Mouse (Mus musculus) embryonic facial prominence, embryonic 11.5 days (tissue): ENCODE measurements around the gene Fgd2. TPM values are rescaled to one million over a fixed set of nuclear protein-coding genes. Genes with fewer than 3 reads are reported as not detected.
A peak's percentile ranks its signal among the peaks of the same experiment; 100 is the strongest.

Experiments
- ATAC-seq: fragments of 200-750 bp; cut with Nextera tagmentation; replicated peaks from 2 replicates; pipeline ENCODE4 v1.8.0; 2017; ENCODE audit warnings: low read depth; ENCODE audit not compliant: insufficient number of reproducible peaks, low FRiP score, low TSS enrichment
- DNase-seq: peaks from one replicate; pipeline ENCODE4 v3.0.0-alpha.2; 2015; ENCODE audit warnings: low spot score
- H3K27ac ChIP-seq: fragments of 300-500 bp; sonication (generic); replicated peaks from 2 replicates; pipeline ENCODE4 v1.5.1; 2014; ENCODE audit warnings: mild to moderate bottlenecking, low read depth, low read length, control low read depth
- H3K27me3 ChIP-seq: fragments of 300-500 bp; sonication (generic); 2 replicates; pipeline ENCODE4 v1.6.1; 2014; ENCODE audit warnings: mild to moderate bottlenecking, low read length, moderate library complexity, mixed read lengths; ENCODE audit not compliant: control insufficient read depth, insufficient read depth
- H3K36me3 ChIP-seq: fragments of 300-500 bp; sonication (generic); replicated peaks from 2 replicates; pipeline ENCODE4 v1.6.1; 2014; ENCODE audit warnings: low read depth, mild to moderate bottlenecking, low read length, moderate library complexity, mixed read lengths; ENCODE audit not compliant: control insufficient read depth, insufficient read depth
- H3K4me1 ChIP-seq: fragments of 300-500 bp; sonication (generic); 2 replicates; pipeline ENCODE4 v1.6.1; 2014; ENCODE audit warnings: low read length, mixed read lengths; ENCODE audit not compliant: control insufficient read depth, insufficient read depth
- H3K4me2 ChIP-seq: fragments of 300-500 bp; sonication (generic); 2 replicates; pipeline ENCODE4 v1.6.1; 2014; ENCODE audit warnings: low read depth, mild to moderate bottlenecking, control low read depth, low read length, moderate library complexity
- H3K4me3 ChIP-seq: fragments of 300-500 bp; sonication (generic); 2 replicates; pipeline ENCODE4 v1.5.1; 2014; ENCODE audit warnings: low read depth, low read length, control low read depth
- H3K9ac ChIP-seq: fragments of 300-500 bp; sonication (generic); replicated peaks from 2 replicates; pipeline ENCODE4 v1.6.1; 2014; ENCODE audit warnings: mild to moderate bottlenecking, control low read depth, low read length
- H3K9me3 ChIP-seq: fragments of 300-500 bp; sonication (generic); replicated peaks from 2 replicates; pipeline ENCODE4 v1.6.1; 2016; ENCODE audit warnings: mild to moderate bottlenecking, low read length, inconsistent platforms, mixed read lengths; ENCODE audit not compliant: control insufficient read depth
- whole genome bisulfite sequencing: fragments of 180-500 bp; shearing (Covaris S2); extraction: QIAGEN DNeasy Blood & Tissue Kit; methylation state at CpG from one replicate; pipeline ENCODE4 v1.1.7; 2014; 5-methylcytosine and 5-hydroxymethylcytosine counted together
- polyA plus RNA-seq: library from polyadenylated mRNA; unstranded; fragments of >200 nt; fragmentation: Nextera tagmentation; extraction: Ambion mirVana; gene quantifications from 2 replicates; pipeline ENCODE4 v1.2.1, GENCODE M21; 2014

Gene Fgd2
- polyA plus RNA-seq, 1 experiment from 2014 or later: 7.0 TPM

- no peaks in the 10 kb centered on the region for H3K9me3 ChIP-seq
- WGBS: 31% methylated on average over 14 of the region's 14 CpGs
- no peak overlapping the region for H3K4me2 ChIP-seq
- no peak for ATAC-seq
- H3K4me1 ChIP-seq: peaks cover 12% of the 10 kb centered on the region
- no peaks in the 10 kb centered on the region for H3K36me3 ChIP-seq
- H3K9ac ChIP-seq: no peak overlapping the region; the same call in 1 of the 2 replicates
- no peak overlapping the region for H3K27ac ChIP-seq
- DNase-seq: peak; percentile 24
- no peak overlapping the region for H3K4me3 ChIP-seq
- no peaks in the 10 kb centered on the region for H3K27me3 ChIP-seq
These were observed 38.7 kb downstream of the Fgd2 start for GRCm38 (mm10) chr17:29399241-29399910.

GRCm38 (mm10) chr17:29400044-29400443 lies 39.3 kb downstream of the Fgd2 start:
- Histone ChIP-seq H3K9ac (no peak overlapping the region), H3K27ac (no peak overlapping the region), H3K27me3 (no peaks in the 10 kb centered on the region), H3K9me3 (no peaks in the 10 kb centered on the region), H3K4me1 (peaks cover 12% of the 10 kb centered on the region), H3K4me2 (no peak overlapping the region), H3K4me3 (no peak overlapping the region), H3K36me3 (no peaks in the 10 kb centered on the region)
- DNase-seq (no peak), ATAC-seq (no peak)
- 60% methylated on average over 5 of the region's 5 CpGs for WGBS

- peaks cover 12% of the 10 kb centered on the region for H3K4me1 ChIP-seq
- WGBS: 67% methylated on average over 15 of the region's 15 CpGs
- H3K4me3 ChIP-seq: no peak overlapping the region
- no peak for ATAC-seq
- no peak overlapping the region for H3K27ac ChIP-seq
- H3K9ac ChIP-seq: no peak overlapping the region
- H3K9me3 ChIP-seq: no peaks in the 10 kb centered on the region
- no peak for DNase-seq
- no peaks in the 10 kb centered on the region for H3K36me3 ChIP-seq
- H3K4me2 ChIP-seq: no peak overlapping the region
- H3K27me3 ChIP-seq: no peaks in the 10 kb centered on the region
These were observed 41.1 kb downstream of the Fgd2 start for GRCm38 (mm10) chr17:29401741-29402268.

GRCm38 (mm10) chr17:29403179-29403578 lies 42.5 kb downstream of the Fgd2 start:
- H3K4me1 ChIP-seq: peaks cover 8% of the 10 kb centered on the region
- no peak overlapping the region for H3K4me3 ChIP-seq
- H3K9me3 ChIP-seq: no peaks in the 10 kb centered on the region
- ATAC-seq (no peak), DNase-seq (no peak)
- H3K27ac ChIP-seq: no peak overlapping the region
- H3K4me2 ChIP-seq: no peak overlapping the region
- no peaks in the 10 kb centered on the region for H3K36me3 ChIP-seq
- 68% methylated on average over 1 of the region's 1 CpGs for WGBS
- H3K9ac ChIP-seq: no peak overlapping the region
- no peaks in the 10 kb centered on the region for H3K27me3 ChIP-seq

- Histone ChIP-seq H3K27me3 (no peaks in the 10 kb centered on the region), H3K4me1 (no peaks in the 10 kb centered on the region; the same call in 1 of the 2 replicates), H3K4me3 (no peak overlapping the region), H3K4me2 (no peak overlapping the region), H3K9me3 (no peaks in the 10 kb centered on the region), H3K27ac (no peak overlapping the region), H3K9ac (no peak overlapping the region), H3K36me3 (no peaks in the 10 kb centered on the region)
- no peak for ATAC-seq
- 45% methylated on average over 13 of the region's 13 CpGs for WGBS
- DNase-seq: no peak
These were observed 44.8 kb downstream of the Fgd2 start for GRCm38 (mm10) chr17:29405501-29405900.

- DNase-seq (peak; percentile 74), ATAC-seq (no peak)
- no peak overlapping the region; the same call in 1 of the 2 replicates for H3K27ac ChIP-seq
- no peaks in the 10 kb centered on the region for H3K36me3 ChIP-seq
- no peak overlapping the region for H3K4me2 ChIP-seq
- no peaks in the 10 kb centered on the region; the same call in 1 of the 2 replicates for H3K4me1 ChIP-seq
- H3K27me3 ChIP-seq: no peaks in the 10 kb centered on the region
- no peaks in the 10 kb centered on the region for H3K9me3 ChIP-seq
- H3K9ac ChIP-seq: no peak overlapping the region
- 42% methylated on average over 6 of the region's 6 CpGs for WGBS
- H3K4me3 ChIP-seq: no peak overlapping the region
These were observed 45.4 kb downstream of the Fgd2 start for GRCm38 (mm10) chr17:29406077-29406476.

GRCm38 (mm10) chr17:29407405-29407804 lies 46.7 kb downstream of the Fgd2 start:
- Histone ChIP-seq H3K27me3 (no peaks in the 10 kb centered on the region), H3K4me3 (no peak overlapping the region), H3K4me1 (no peaks in the 10 kb centered on the region; the same call in 1 of the 2 replicates), H3K4me2 (no peak overlapping the region), H3K9ac (no peak overlapping the region), H3K27ac (no peak overlapping the region), H3K36me3 (no peaks in the 10 kb centered on the region), H3K9me3 (no peaks in the 10 kb centered on the region)
- 80% methylated on average over 5 of the region's 5 CpGs for WGBS
- DNase-seq (no peak), ATAC-seq (no peak)

GRCm38 (mm10) chr17:29408364-29408763 lies 47.6 kb downstream of the Fgd2 start:
- Histone ChIP-seq H3K4me3 (no peak overlapping the region), H3K9me3 (no peaks in the 10 kb centered on the region), H3K27me3 (no peaks in the 10 kb centered on the region), H3K4me1 (no peaks in the 10 kb centered on the region; the same call in 1 of the 2 replicates), H3K27ac (no peak overlapping the region), H3K4me2 (no peak overlapping the region), H3K9ac (no peak overlapping the region), H3K36me3 (no peaks in the 10 kb centered on the region)
- DNase-seq (no peak), ATAC-seq (no peak)
- WGBS: 95% methylated on average over 13 of the region's 13 CpGs
